Mouse (Mus musculus): ENCODE measurements around the gene Wtip. TPM values are rescaled to one million over a fixed set of nuclear protein-coding genes. Genes with fewer than 3 reads are reported as not detected.
"Not testable (repeated sequence)": the region's sequence is repeated elsewhere in the genome, so short reads cannot be mapped to it uniquely, and the experiment has no call there.

Wtip gene
- total and polyA plus RNA-seq, 3 experiments, result not detected

- Histone ChIP-seq H3K4me1 (ENCODE audit: insufficient read depth, low read depth, low read length) (0 out of 2 replicates have a peak, but pooled peaks cover 2% of the 10 kb centered on the region), H3K4me3 (ENCODE audit: low read depth, low read length) (no peak overlapping the region), H3K9me3 (replicated peaks) (no peaks in the 10 kb centered on the region; the same call in 1 of the 2 replicates), H3K36me3 (replicated peaks) (no peaks in the 10 kb centered on the region), H3K27me3 (ENCODE audit: insufficient read depth, low read length) (peaks cover 6% of the 10 kb centered on the region)
- DNase-seq (ENCODE audit: low spot score) (no peak), ATAC-seq (ENCODE audit: extremely low read depth, insufficient number of reproducible peaks, low FRiP score, poor library complexity, severe bottlenecking) (no peak)
- TF ChIP-seq POLR2AphosphoS5 (IDR thresholded peaks at IDR 0.05; ENCODE audit: insufficient replicate concordance, low read depth, low read length) (no peak), CTCF (IDR thresholded peaks at IDR 0.05; ENCODE audit: low read depth, low read length) (no peak), GATA1 (IDR thresholded peaks at IDR 0.05; ENCODE audit: borderline replicate concordance, low read length) (no peak), GATA2 (IDR thresholded peaks at IDR 0.05; ENCODE audit: borderline replicate concordance, low read depth, low read length) (no peak), TAL1 (conservative IDR thresholded peaks at IDR 0.05; ENCODE audit: low read depth, low read length) (no peak)
Measured at GRCm38 (mm10) chr7:34125346-34125745, 7.7 kb downstream of the Wtip start.

DNA sequence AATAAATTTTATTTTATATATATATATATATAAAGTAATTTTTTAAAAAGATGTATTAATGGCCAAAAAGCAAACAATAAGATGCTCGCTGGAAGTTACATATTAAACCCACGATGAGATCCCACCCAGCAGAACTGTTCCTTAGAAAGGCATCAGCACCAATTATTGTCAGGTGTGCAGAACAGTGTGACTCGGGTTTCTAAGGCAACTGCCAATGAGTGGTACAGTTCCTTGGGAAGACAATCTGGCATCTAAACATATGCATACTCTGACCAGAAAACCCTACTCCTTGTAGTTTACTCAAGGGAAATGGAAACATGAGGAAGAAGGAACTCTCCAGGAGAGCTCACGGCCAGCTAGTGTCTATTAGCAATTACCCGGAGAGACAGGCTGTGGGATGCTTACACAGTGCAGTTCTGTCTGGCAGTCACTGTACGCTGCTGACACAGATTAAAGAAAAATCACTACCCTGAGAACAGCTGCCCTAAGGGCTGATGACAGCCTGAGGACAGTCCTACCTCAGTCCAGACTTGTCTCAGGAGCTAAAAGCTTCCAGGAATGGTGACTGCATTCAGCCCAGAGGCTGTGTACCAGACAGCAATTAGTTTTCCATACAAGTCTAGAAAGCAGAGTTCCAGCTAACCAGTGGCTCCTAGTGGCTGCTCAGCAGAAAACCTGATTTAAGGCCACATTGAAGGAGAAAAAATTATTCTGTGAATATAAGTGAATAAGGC lies 9.9 kb downstream of the Wtip start:
- H3K9me3 ChIP-seq (replicated peaks), result no peaks in the 10 kb centered on the region; the same call in 1 of the 2 replicates
- no peak overlapping the region for H3K4me3 ChIP-seq (ENCODE audit: low read depth, low read length)
- ATAC-seq (ENCODE audit: extremely low read depth, insufficient number of reproducible peaks, low FRiP score, poor library complexity, severe bottlenecking) (no peak), DNase-seq (ENCODE audit: low spot score) (no peak)
- H3K27me3 ChIP-seq (ENCODE audit: insufficient read depth, low read length), result peaks cover 5% of the 10 kb centered on the region
- no peaks in the 10 kb centered on the region for H3K4me1 ChIP-seq (ENCODE audit: insufficient read depth, low read depth, low read length)
- no peak for TF ChIP-seq TAL1 (conservative IDR thresholded peaks at IDR 0.05; ENCODE audit: low read depth, low read length)
- TF ChIP-seq GATA2 (IDR thresholded peaks at IDR 0.05; ENCODE audit: borderline replicate concordance, low read depth, low read length), result no peak
- no peak for TF ChIP-seq CTCF (IDR thresholded peaks at IDR 0.05; ENCODE audit: low read depth, low read length)
- no peak for TF ChIP-seq POLR2AphosphoS5 (IDR thresholded peaks at IDR 0.05; ENCODE audit: insufficient replicate concordance, low read depth, low read length)
- TF ChIP-seq GATA1 (IDR thresholded peaks at IDR 0.05; ENCODE audit: borderline replicate concordance, low read length), result no peak
- H3K36me3 ChIP-seq (replicated peaks), result no peaks in the 10 kb centered on the region

GRCm38 (mm10) chr7:34120636-34121035 lies 12.4 kb downstream of the Wtip start:
- ATAC-seq (ENCODE audit: extremely low read depth, insufficient number of reproducible peaks, low FRiP score, poor library complexity, severe bottlenecking); H3K36me3 ChIP-seq (replicated peaks); H3K4me1 ChIP-seq (ENCODE audit: insufficient read depth, low read depth, low read length); DNase-seq (ENCODE audit: low spot score); H3K9me3 ChIP-seq (replicated peaks); H3K4me3 ChIP-seq (ENCODE audit: low read depth, low read length); H3K27me3 ChIP-seq (ENCODE audit: insufficient read depth, low read length): not testable (repeated sequence)

DNA sequence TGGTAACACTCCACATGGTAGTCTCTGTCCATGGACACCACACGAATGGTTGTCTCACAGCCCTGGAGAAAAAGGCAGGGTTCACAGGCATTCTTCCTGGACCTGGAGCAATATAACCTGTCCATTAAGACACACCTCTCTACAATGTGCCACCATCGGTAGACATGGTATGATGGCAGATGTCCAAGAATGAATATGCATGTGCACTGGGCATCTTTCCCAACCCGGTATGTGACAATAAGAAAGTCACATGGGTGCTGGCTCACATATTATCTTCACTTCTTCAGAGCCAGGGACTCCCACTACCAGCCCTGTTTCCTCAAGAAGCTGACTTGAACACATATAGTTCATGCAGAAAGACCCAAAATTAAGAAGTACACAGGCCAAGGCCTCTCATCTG lies 16.5 kb downstream of the Wtip start:
- no peaks in the 10 kb centered on the region; the same call in 1 of the 2 replicates for H3K27me3 ChIP-seq (ENCODE audit: insufficient read depth, low read length)
- DNase-seq (ENCODE audit: low spot score) (no peak), ATAC-seq (ENCODE audit: extremely low read depth, insufficient number of reproducible peaks, low FRiP score, poor library complexity, severe bottlenecking) (no peak)
- no peaks in the 10 kb centered on the region for H3K4me1 ChIP-seq (ENCODE audit: insufficient read depth, low read depth, low read length)
- no peaks in the 10 kb centered on the region for H3K36me3 ChIP-seq (replicated peaks)
- H3K9me3 ChIP-seq (replicated peaks), result no peaks in the 10 kb centered on the region
- TF ChIP-seq GATA1 (IDR thresholded peaks at IDR 0.05; ENCODE audit: borderline replicate concordance, low read length) (no peak), GATA2 (IDR thresholded peaks at IDR 0.05; ENCODE audit: borderline replicate concordance, low read depth, low read length) (no peak), POLR2AphosphoS5 (IDR thresholded peaks at IDR 0.05; ENCODE audit: insufficient replicate concordance, low read depth, low read length) (no peak)
- H3K4me3 ChIP-seq (ENCODE audit: low read depth, low read length), result no peak overlapping the region

DNA sequence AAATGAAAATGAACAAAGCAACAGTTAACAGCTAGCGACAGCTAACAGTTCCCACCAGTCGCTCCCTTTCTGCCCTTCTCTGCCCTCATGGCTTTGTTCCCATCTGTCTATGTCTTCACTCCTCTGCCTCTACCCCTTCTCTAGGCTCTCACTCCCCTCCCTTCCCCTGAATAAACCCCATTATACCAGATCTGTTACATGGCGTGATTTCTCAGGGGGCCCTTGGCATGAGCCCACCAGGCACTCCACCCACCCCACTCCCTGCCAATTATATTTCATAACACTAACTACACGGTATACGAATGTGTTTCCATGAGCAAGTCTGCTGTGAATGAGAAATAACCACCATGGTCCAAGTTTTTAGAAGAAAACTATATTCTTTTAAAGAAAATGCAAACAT lies 23.9 kb downstream of the Wtip start:
- H3K36me3 ChIP-seq (replicated peaks), result no peaks in the 10 kb centered on the region
- no peak for ATAC-seq (ENCODE audit: extremely low read depth, insufficient number of reproducible peaks, low FRiP score, poor library complexity, severe bottlenecking)
- H3K4me3 ChIP-seq (ENCODE audit: low read depth, low read length), result no peak overlapping the region
- no peak for DNase-seq (ENCODE audit: low spot score)
- TF ChIP-seq CTCF (IDR thresholded peaks at IDR 0.05; ENCODE audit: low read depth, low read length), result no peak
- no peak for TF ChIP-seq POLR2AphosphoS5 (IDR thresholded peaks at IDR 0.05; ENCODE audit: insufficient replicate concordance, low read depth, low read length)
- TF ChIP-seq GATA1 (IDR thresholded peaks at IDR 0.05; ENCODE audit: borderline replicate concordance, low read length), result no peak
- no peak for TF ChIP-seq GATA2 (IDR thresholded peaks at IDR 0.05; ENCODE audit: borderline replicate concordance, low read depth, low read length)
- TF ChIP-seq TAL1 (conservative IDR thresholded peaks at IDR 0.05; ENCODE audit: low read depth, low read length), result no peak
- no peaks in the 10 kb centered on the region for H3K4me1 ChIP-seq (ENCODE audit: insufficient read depth, low read depth, low read length)
- no peaks in the 10 kb centered on the region for H3K9me3 ChIP-seq (replicated peaks)
- no peaks in the 10 kb centered on the region for H3K27me3 ChIP-seq (ENCODE audit: insufficient read depth, low read length)

DNA sequence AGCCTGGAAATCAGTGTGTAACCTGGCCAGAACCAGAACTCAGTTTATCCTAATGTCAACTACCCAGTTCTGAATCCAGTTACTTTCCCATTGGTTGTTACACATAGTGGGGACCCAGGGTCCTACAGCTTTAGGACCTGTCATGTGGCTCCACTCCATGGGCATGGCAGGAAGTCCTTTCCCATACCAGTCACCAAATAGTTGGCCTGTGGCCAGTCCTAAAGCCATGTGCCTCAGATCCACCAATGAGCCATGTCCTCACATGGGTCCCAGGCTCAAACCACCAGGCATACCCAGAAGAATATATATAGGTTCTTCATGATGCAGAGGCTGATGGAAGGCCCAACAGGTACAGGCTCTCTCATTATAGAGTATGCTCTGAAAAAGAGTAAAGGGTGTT lies 31.8 kb downstream of the Wtip start:
- H3K4me3 ChIP-seq (ENCODE audit: low read depth, low read length), result no peak overlapping the region
- H3K36me3 ChIP-seq (replicated peaks), result no peaks in the 10 kb centered on the region
- DNase-seq (ENCODE audit: low spot score) (no peak), ATAC-seq (ENCODE audit: extremely low read depth, insufficient number of reproducible peaks, low FRiP score, poor library complexity, severe bottlenecking) (no peak)
- no peaks in the 10 kb centered on the region for H3K9me3 ChIP-seq (replicated peaks)
- no peaks in the 10 kb centered on the region for H3K27me3 ChIP-seq (ENCODE audit: insufficient read depth, low read length)
- H3K4me1 ChIP-seq (ENCODE audit: insufficient read depth, low read depth, low read length), result no peaks in the 10 kb centered on the region
- TF ChIP-seq GATA1 (IDR thresholded peaks at IDR 0.05; ENCODE audit: borderline replicate concordance, low read length), result no peak
- no peak for TF ChIP-seq CTCF (IDR thresholded peaks at IDR 0.05; ENCODE audit: low read depth, low read length)
- no peak for TF ChIP-seq TAL1 (conservative IDR thresholded peaks at IDR 0.05; ENCODE audit: low read depth, low read length)
- no peak for TF ChIP-seq POLR2AphosphoS5 (IDR thresholded peaks at IDR 0.05; ENCODE audit: insufficient replicate concordance, low read depth, low read length)
- TF ChIP-seq GATA2 (IDR thresholded peaks at IDR 0.05; ENCODE audit: borderline replicate concordance, low read depth, low read length), result no peak
